Mouse (Mus musculus) intestine, embryonic 15.5 days (tissue): ENCODE results near the gene Rab4b. TPM values are rescaled to one million over a fixed set of nuclear protein-coding genes. Genes with fewer than 3 reads are reported as not detected.

Experiments used
- ATAC-seq: fragments of 200-750 bp; cut with Nextera tagmentation; 2 replicates; pipeline ENCODE4 v1.8.0; 2017; ENCODE audit warnings: moderate TSS enrichment, moderate library complexity
- H3K27ac ChIP-seq: fragments of 300-500 bp; sonication (generic); 2 replicates; pipeline ENCODE4 v1.5.1; 2015; ENCODE audit warnings: mild to moderate bottlenecking, inconsistent platforms
- H3K27me3 ChIP-seq: fragments of 300-500 bp; sonication (generic); replicated peaks from 2 replicates; pipeline ENCODE4 v1.6.1; 2015; ENCODE audit warnings: inconsistent platforms
- H3K36me3 ChIP-seq: fragments of 300-500 bp; sonication (generic); 2 replicates; pipeline ENCODE4 v1.6.1; 2015; ENCODE audit warnings: inconsistent platforms
- H3K4me1 ChIP-seq: fragments of 300-500 bp; sonication (generic); replicated peaks from 2 replicates; pipeline ENCODE4 v1.6.1; 2015; ENCODE audit warnings: inconsistent platforms
- H3K4me2 ChIP-seq: fragments of 300-500 bp; sonication (generic); replicated peaks from 2 replicates; pipeline ENCODE4 v1.6.1; 2015; ENCODE audit warnings: mild to moderate bottlenecking, inconsistent platforms
- H3K4me3 ChIP-seq: fragments of 300-500 bp; sonication (generic); replicated peaks from 2 replicates; pipeline ENCODE4 v1.5.1; 2015; ENCODE audit warnings: inconsistent platforms
- H3K9ac ChIP-seq: fragments of 300-500 bp; sonication (generic); 2 replicates; pipeline ENCODE4 v1.6.1; 2015; ENCODE audit warnings: inconsistent platforms
- H3K9me3 ChIP-seq: fragments of 300-500 bp; sonication (generic); 2 replicates; pipeline ENCODE4 v1.6.1; 2016; ENCODE audit warnings: inconsistent platforms
- WGBS: fragments of 180-500 bp; shearing (Covaris S2); methylation state at CpG from one replicate; pipeline ENCODE4 v1.1.7; 2015; 5-methylcytosine and 5-hydroxymethylcytosine counted together
- polyA plus RNA-seq: library from polyadenylated mRNA; unstranded; fragments of >200 nt; fragmentation: Nextera tagmentation; extraction: Ambion mirVana; gene quantifications from 2 replicates; pipeline ENCODE4 v1.2.1, GENCODE M21; 2015

The Rab4b gene
- polyA plus RNA-seq, 1 experiment from 2014 or later: 65.4 TPM

DNA sequence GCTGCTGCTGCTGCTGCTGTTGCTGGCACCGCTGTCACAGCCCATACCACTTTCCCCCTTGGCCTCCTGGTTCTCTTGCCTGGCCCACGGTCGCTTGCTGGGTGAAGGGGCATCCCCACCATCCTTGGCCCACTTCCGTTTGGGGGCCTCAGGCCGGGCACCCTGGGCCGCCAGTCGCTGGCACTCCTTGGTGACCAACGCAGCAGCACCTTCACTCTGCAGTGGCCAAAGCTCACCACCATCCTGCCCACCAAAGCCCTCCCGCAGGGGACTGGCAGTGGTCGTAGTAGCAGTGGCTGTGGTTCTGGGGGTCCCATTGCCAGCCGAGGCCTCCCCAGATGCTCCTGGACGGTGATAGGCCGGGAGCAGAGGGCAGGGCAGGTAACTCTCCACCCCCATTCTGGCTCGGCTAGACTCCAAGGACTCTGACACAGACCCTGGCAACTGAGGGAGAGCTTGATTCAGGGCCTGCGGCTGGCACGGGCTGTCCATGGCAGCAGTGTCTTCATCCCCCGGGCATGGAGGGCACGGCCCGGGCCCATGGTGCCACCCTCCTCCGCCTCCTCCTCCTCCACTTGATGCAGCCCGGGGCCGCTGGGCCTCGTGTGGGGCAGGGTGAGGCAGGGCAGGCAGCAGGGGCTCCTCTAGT, 13.6 kb downstream of the Rab4b start:
- ATAC-seq: no peak
- Histone ChIP-seq H3K9me3 (no peaks in the 10 kb centered on the region), H3K4me3 (peak overlapping the region; percentile 72), H3K36me3 (0 out of 2 replicates have a peak, but pooled peaks cover 3% of the 10 kb centered on the region), H3K9ac (peak overlapping the region; percentile 83), H3K4me1 (peaks cover 52% of the 10 kb centered on the region), H3K4me2 (peak overlapping the region; percentile 78), H3K27ac (no peak overlapping the region), H3K27me3 (no peaks in the 10 kb centered on the region)
- WGBS: 65% methylated on average over 23 of the region's 23 CpGs

DNA sequence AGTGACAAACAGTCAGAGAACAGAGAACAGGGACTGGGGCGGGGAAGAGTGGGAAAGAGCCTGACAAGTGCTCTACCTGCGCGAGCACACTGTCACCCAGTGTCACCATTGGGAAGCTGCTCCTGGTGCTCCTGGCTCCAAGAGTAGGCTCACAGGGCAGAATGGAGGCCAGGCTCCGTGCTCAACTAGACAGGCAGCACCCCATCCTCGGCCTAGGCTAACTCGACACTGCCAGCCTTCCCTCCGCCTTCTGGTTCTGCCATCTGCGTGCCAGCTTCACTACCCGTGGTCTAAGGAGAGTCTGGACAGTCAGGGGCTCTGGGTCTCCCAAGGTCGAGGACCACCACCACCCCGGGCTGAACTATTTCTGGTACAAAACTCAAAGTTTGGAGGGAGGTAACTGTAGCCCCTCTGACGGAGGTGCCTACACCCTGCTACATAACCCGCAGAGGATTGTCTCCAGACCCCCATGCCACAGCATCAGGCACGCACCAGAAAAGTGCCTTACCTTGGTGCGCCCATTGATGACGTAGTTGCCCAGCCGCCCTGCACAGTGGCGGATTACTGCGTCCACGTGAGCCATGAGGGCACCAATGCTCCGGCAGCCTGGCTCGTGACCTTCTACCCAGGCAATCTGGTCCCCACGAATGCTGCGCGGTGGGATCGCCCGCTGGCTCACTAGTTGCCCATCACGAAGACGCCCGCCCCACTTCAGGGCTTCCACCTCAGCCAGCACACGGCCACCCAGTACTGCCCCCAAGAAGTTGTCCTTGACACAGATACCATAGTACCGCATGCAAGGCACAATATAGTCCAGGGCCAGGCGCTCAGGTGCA, 14.4 kb downstream of the Rab4b start:
- H3K4me2 ChIP-seq: peak overlapping the region; percentile 78
- H3K4me1 ChIP-seq: peaks cover 55% of the 10 kb centered on the region
- H3K9ac ChIP-seq: peak overlapping the region; percentile 83
- H3K27ac ChIP-seq: no peak overlapping the region
- no peaks in the 10 kb centered on the region for H3K27me3 ChIP-seq
- H3K36me3 ChIP-seq: 0 out of 2 replicates have a peak, but pooled peaks cover 7% of the 10 kb centered on the region
- peak overlapping the region; percentile 72 for H3K4me3 ChIP-seq
- H3K9me3 ChIP-seq: no peaks in the 10 kb centered on the region
- ATAC-seq: no peak
- WGBS: 81% methylated on average over 33 of the region's 33 CpGs

GRCm38 (mm10) chr7:27163450-27163805, 15.3 kb downstream of the Rab4b start:
- no peak overlapping the region for H3K4me3 ChIP-seq
- H3K27me3 ChIP-seq: no peaks in the 10 kb centered on the region
- 78% methylated on average over 5 of the region's 5 CpGs for WGBS
- H3K4me2 ChIP-seq: peak overlapping the region; percentile 78
- ATAC-seq: no peak
- H3K4me1 ChIP-seq: peaks cover 55% of the 10 kb centered on the region
- peaks cover 15% of the 10 kb centered on the region; the same call in 1 of the 2 replicates for H3K36me3 ChIP-seq
- H3K9me3 ChIP-seq: no peaks in the 10 kb centered on the region
- no peak overlapping the region for H3K27ac ChIP-seq
- peak overlapping the region; percentile 20; the same call in 1 of the 2 replicates for H3K9ac ChIP-seq

GRCm38 (mm10) chr7:27162780-27163449, 15.8 kb downstream of the Rab4b start:
- Histone ChIP-seq H3K27me3 (no peaks in the 10 kb centered on the region), H3K9ac (peak overlapping the region; percentile 20; the same call in 1 of the 2 replicates), H3K4me2 (peak overlapping the region; percentile 78; the same call in 1 of the 2 replicates), H3K27ac (no peak overlapping the region), H3K9me3 (no peaks in the 10 kb centered on the region), H3K4me3 (no peak overlapping the region), H3K36me3 (peaks cover 17% of the 10 kb centered on the region; the same call in 1 of the 2 replicates), H3K4me1 (peaks cover 55% of the 10 kb centered on the region)
- ATAC-seq: no peak
- WGBS: 76% methylated on average over 5 of the region's 5 CpGs

DNA sequence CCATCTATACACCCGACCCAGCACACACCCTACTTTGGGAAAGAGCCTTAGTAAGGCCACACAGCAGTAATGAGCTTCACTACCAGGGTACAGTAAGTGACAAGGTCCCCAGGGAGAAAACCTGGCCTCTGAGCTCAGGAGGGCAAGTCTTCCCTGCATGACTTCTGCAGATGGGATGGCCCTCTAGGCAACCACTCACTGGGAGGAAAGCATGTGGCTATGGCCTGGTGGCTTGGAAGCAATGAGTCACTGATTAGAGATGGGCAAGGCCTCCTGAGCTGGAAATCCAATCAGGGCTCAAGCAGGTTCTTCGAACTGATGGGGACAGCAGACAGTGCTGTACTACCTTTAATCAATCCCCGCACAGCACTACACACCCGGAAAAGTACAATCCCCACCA, 17.0 kb downstream of the Rab4b start:
- ATAC-seq: no peak
- no peak overlapping the region for H3K4me2 ChIP-seq
- H3K4me1 ChIP-seq: peaks cover 49% of the 10 kb centered on the region
- 84% methylated on average over 4 of the region's 4 CpGs for WGBS
- H3K9me3 ChIP-seq: no peaks in the 10 kb centered on the region
- H3K36me3 ChIP-seq: peaks cover 17% of the 10 kb centered on the region; the same call in 1 of the 2 replicates
- no peak overlapping the region for H3K4me3 ChIP-seq
- no peaks in the 10 kb centered on the region for H3K27me3 ChIP-seq
- no peak overlapping the region for H3K9ac ChIP-seq
- no peak overlapping the region for H3K27ac ChIP-seq

- no peaks in the 10 kb centered on the region for H3K9me3 ChIP-seq
- peaks cover 49% of the 10 kb centered on the region for H3K4me1 ChIP-seq
- H3K27ac ChIP-seq: no peak overlapping the region
- no peak overlapping the region for H3K4me2 ChIP-seq
- 81% methylated on average over 3 of the region's 3 CpGs for WGBS
- no peaks in the 10 kb centered on the region for H3K27me3 ChIP-seq
- H3K36me3 ChIP-seq: peaks cover 17% of the 10 kb centered on the region; the same call in 1 of the 2 replicates
- H3K9ac ChIP-seq: no peak overlapping the region
- ATAC-seq: no peak
- no peak overlapping the region for H3K4me3 ChIP-seq
Observed at GRCm38 (mm10) chr7:27160921-27161320, 17.8 kb downstream of the Rab4b start.

GRCm38 (mm10) chr7:27159882-27160281, 18.8 kb downstream of the Rab4b start:
- H3K9ac ChIP-seq: no peak overlapping the region
- H3K9me3 ChIP-seq: no peaks in the 10 kb centered on the region
- peak; percentile 93 for ATAC-seq
- H3K4me3 ChIP-seq: no peak overlapping the region
- WGBS: 16% methylated on average over 8 of the region's 8 CpGs
- no peak overlapping the region for H3K27ac ChIP-seq
- no peak overlapping the region for H3K4me2 ChIP-seq
- H3K4me1 ChIP-seq: peaks cover 42% of the 10 kb centered on the region
- peaks cover 15% of the 10 kb centered on the region; the same call in 1 of the 2 replicates for H3K36me3 ChIP-seq
- H3K27me3 ChIP-seq: no peaks in the 10 kb centered on the region

DNA sequence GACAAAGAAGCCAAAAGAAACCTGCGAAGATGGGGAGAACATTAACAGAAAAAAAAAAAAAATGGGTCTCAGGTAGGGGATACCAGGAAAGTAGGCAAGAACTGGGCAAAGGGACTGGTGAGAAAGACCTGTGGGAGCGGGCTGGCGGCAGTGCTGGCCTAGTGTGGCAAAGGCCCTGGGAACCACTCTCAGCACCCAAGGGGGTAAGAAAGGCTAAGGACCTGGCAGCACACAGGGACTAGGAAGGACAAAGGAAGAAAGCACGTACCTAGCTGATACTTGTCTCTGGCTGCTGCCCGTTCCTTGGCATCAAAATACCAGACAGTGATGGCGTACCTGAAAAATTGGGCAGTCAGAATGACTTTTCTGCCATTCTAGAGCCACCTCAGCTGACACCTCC, 19.4 kb downstream of the Rab4b start:
- H3K36me3 ChIP-seq: peaks cover 15% of the 10 kb centered on the region; the same call in 1 of the 2 replicates
- H3K4me1 ChIP-seq: peaks cover 36% of the 10 kb centered on the region
- no peak overlapping the region for H3K4me2 ChIP-seq
- no peaks in the 10 kb centered on the region for H3K9me3 ChIP-seq
- no peak overlapping the region for H3K9ac ChIP-seq
- H3K27me3 ChIP-seq: no peaks in the 10 kb centered on the region
- WGBS: 93% methylated on average over 6 of the region's 6 CpGs
- ATAC-seq: no peak
- no peak overlapping the region for H3K4me3 ChIP-seq
- no peak overlapping the region for H3K27ac ChIP-seq

DNA sequence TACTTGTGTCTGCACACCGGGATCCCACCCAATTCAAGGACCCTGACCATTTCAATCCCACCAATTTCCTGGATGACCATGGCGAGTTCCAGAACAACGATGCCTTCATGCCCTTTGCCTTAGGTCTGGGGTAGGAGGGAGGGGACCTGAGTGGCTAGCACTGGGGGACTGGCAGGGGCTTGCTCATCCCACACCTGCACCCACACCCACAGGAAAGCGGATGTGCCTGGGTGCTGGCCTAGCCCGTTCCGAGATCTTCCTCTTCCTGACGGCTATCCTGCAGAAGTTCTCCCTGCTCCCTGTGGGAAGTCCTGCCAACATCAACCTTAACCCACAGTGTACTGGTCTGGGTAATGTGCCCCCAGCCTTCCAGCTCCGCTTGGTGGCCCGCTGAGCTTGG, 20.5 kb downstream of the Rab4b start:
- Histone ChIP-seq H3K36me3 (peaks cover 15% of the 10 kb centered on the region; the same call in 1 of the 2 replicates), H3K4me3 (no peak overlapping the region), H3K9me3 (no peaks in the 10 kb centered on the region), H3K9ac (no peak overlapping the region), H3K4me2 (no peak overlapping the region), H3K27me3 (no peaks in the 10 kb centered on the region), H3K27ac (no peak overlapping the region), H3K4me1 (peaks cover 30% of the 10 kb centered on the region)
- 96% methylated on average over 9 of the region's 9 CpGs for WGBS
- ATAC-seq: no peak

DNA sequence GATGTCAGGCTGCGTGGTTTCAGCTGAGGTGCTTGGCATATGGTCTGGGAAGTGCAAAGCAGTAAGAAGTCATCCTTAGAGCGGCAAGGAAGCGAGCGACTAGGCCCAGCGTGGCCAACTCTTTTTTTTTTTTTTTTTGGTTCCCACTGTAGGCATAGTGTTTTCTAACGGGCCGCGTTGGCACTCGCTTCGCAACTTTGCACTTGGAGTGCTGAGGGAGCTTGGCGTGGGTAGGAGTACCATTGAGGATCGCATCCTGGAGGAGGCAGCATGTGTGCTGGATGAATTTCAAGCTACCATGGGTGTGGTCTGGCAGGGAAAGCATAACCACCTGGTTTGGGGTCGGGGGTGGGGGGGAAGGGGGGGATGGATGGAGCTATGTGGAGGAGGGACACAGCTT, 22.7 kb downstream of the Rab4b start:
- 85% methylated on average over 13 of the region's 13 CpGs for WGBS
- Histone ChIP-seq H3K9me3 (no peaks in the 10 kb centered on the region), H3K4me1 (peaks cover 14% of the 10 kb centered on the region), H3K4me2 (no peak overlapping the region), H3K27me3 (no peaks in the 10 kb centered on the region), H3K9ac (no peak overlapping the region), H3K36me3 (peaks cover 15% of the 10 kb centered on the region; the same call in 1 of the 2 replicates), H3K4me3 (no peak overlapping the region), H3K27ac (no peak overlapping the region)
- no peak for ATAC-seq

DNA sequence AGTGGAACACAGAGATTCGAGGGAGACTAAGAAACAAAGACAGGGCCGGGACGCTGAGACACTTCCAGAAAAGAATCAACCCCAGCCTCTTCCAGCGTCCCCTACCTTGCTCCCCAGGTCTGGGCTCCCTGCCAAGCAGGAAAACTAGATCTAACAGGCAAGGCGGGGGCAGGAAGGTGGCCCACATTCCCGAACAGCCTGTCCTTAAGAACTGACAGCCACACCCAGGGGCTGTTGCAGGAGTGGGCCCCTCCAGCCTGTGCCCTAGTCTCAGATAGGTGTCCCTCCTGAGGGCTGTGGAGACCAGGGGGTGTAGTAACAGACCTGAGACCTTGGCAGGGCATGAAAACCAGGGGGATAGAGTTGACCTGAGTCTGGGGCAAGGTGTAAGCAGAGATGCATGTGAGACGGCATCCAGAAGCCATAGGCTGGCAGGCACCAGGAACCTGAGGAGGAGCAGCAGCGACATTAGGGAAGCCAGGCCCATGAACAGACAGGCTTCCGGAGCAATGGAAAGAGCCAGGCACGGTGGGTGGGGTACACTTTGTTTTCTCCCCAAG, 25.4 kb downstream of the Rab4b start, which contains the start of gene Cyp2t4:
Cyp2t4 (plus strand) TSS at position 510 of the 560 bp plus-strand sequence.
- no peaks in the 10 kb centered on the region for H3K27me3 ChIP-seq
- no peak within 1 kb of the TSS for H3K9ac ChIP-seq
- peaks cover 1% of the 10 kb centered on the region; the same call in 1 of the 2 replicates for H3K36me3 ChIP-seq
- H3K4me2 ChIP-seq: no peak within 1 kb of the TSS; the same call in 1 of the 2 replicates
- H3K9me3 ChIP-seq: no peaks in the 10 kb centered on the region
- H3K4me1 ChIP-seq: peaks cover 4% of the 10 kb centered on the region; the same call in 1 of the 2 replicates
- H3K4me3 ChIP-seq: no peak within 1 kb of the TSS
- 52% methylated on average over 10 of the region's 10 CpGs for WGBS
- ATAC-seq: peak; percentile 79
- H3K27ac ChIP-seq: 0 out of 2 replicates have a peak within 1 kb of the TSS, but pooled peaks have one; percentile 27
